Mouse (Mus musculus) ES-Bruce4 (cell line): ENCODE results near the gene Fam234a. TPM values are rescaled to one million over a fixed set of nuclear protein-coding genes. Genes with fewer than 3 reads are reported as not detected.

Experiments used
- H3K27ac ChIP-seq: 2 replicates; pipeline ENCODE4 v1.5.1; 2012; ENCODE audit warnings: low read length, inconsistent platforms; ENCODE audit not compliant: insufficient read depth
- H3K27me3 ChIP-seq: 2 replicates; pipeline ENCODE4 v1.6.1; 2012; ENCODE audit warnings: mild to moderate bottlenecking, low read length, inconsistent platforms; ENCODE audit not compliant: control insufficient read depth, poor library complexity, insufficient read depth, severe bottlenecking
- H3K36me3 ChIP-seq: 2 replicates; pipeline ENCODE4 v1.6.1; 2012; ENCODE audit warnings: inconsistent platforms, mild to moderate bottlenecking, low read length, moderate library complexity; ENCODE audit not compliant: control insufficient read depth, poor library complexity, insufficient read depth, severe bottlenecking
- H3K4me1 ChIP-seq: one replicate; pipeline ENCODE4 v1.8.1; 2011; ENCODE audit warnings: low read length; ENCODE audit not compliant: control insufficient read depth, insufficient read depth
- H3K4me3 ChIP-seq: 2 replicates; pipeline ENCODE4 v1.5.1; 2011; ENCODE audit warnings: low read depth, mild to moderate bottlenecking, low read length
- H3K9ac ChIP-seq: 2 replicates; pipeline ENCODE4 v1.6.1; 2012; ENCODE audit warnings: low read depth, mild to moderate bottlenecking, inconsistent platforms; ENCODE audit not compliant: poor library complexity, severe bottlenecking
- H3K9me3 ChIP-seq: replicated peaks from 2 replicates; pipeline ENCODE4 v1.6.1; 2012; ENCODE audit warnings: mild to moderate bottlenecking, low read length, inconsistent platforms; ENCODE audit not compliant: control insufficient read depth, poor library complexity, insufficient read depth, severe bottlenecking
- CTCF ChIP-seq: IDR thresholded peaks from one replicate; pipeline ENCODE4 v1.8.1; 2011; ENCODE audit warnings: low read depth, low read length
- EP300 ChIP-seq: IDR thresholded peaks from 2 replicates; pipeline ENCODE4 v1.6.1; 2011; ENCODE audit warnings: low read depth, low read length; ENCODE audit not compliant: insufficient read depth
- POLR2A ChIP-seq: IDR thresholded peaks from one replicate; pipeline ENCODE4 v1.8.1; 2011; ENCODE audit warnings: low read length; ENCODE audit not compliant: insufficient read depth
- polyA plus RNA-seq: library from polyadenylated mRNA; stranded (reverse); fragments of >200 nt; gene quantifications from 2 replicates; pipeline ENCODE4 v1.2.4, GENCODE M21; 2011; ENCODE audit warnings: low read depth; ENCODE audit not compliant: missing spikeins, insufficient read depth, insufficient read length

The Fam234a gene
- polyA plus RNA-seq, 1 experiment = 23.7 TPM

- H3K27me3 ChIP-seq = no peaks in the 10 kb centered on the region
- no peak overlapping the region for H3K9ac ChIP-seq
- no peaks in the 10 kb centered on the region for H3K36me3 ChIP-seq
- H3K4me3 ChIP-seq = no peak overlapping the region
- no peaks in the 10 kb centered on the region for H3K9me3 ChIP-seq
- no peaks in the 10 kb centered on the region for H3K4me1 ChIP-seq
- TF ChIP-seq EP300 (no peak), POLR2A (no peak), CTCF (no peak)
- no peak overlapping the region for H3K27ac ChIP-seq
Observed at GRCm38 (mm10) chr17:26221508-26221907, 22.5 kb downstream of the Fam234a start.

- Histone ChIP-seq H3K9me3 (no peaks in the 10 kb centered on the region), H3K27ac (no peak overlapping the region), H3K36me3 (no peaks in the 10 kb centered on the region), H3K4me3 (no peak overlapping the region), H3K4me1 (no peaks in the 10 kb centered on the region), H3K27me3 (no peaks in the 10 kb centered on the region), H3K9ac (no peak overlapping the region)
- TF ChIP-seq POLR2A (no peak), CTCF (no peak), EP300 (no peak)
Observed at GRCm38 (mm10) chr17:26212681-26213080, 31.4 kb downstream of the Fam234a start.

GRCm38 (mm10) chr17:26212241-26212640 lies 31.8 kb downstream of the Fam234a start:
- Histone ChIP-seq H3K9me3 (no peaks in the 10 kb centered on the region), H3K4me3 (no peak overlapping the region), H3K9ac (no peak overlapping the region), H3K27ac (no peak overlapping the region), H3K27me3 (no peaks in the 10 kb centered on the region), H3K36me3 (no peaks in the 10 kb centered on the region), H3K4me1 (no peaks in the 10 kb centered on the region)
- TF ChIP-seq EP300 (no peak), POLR2A (no peak), CTCF (no peak)

- Histone ChIP-seq H3K9ac (no peak within 1 kb of the TSS), H3K4me3 (no peak within 1 kb of the TSS)
- TF ChIP-seq CTCF (no peak), EP300 (no peak), POLR2A (no peak)
Observed at GRCm38 (mm10) chr17:26207686-26208085, 36.4 kb downstream of the Fam234a start, which contains the start of gene Arhgdig. TSS of gene Arhgdig (minus strand) at chr17:26207786.

GRCm38 (mm10) chr17:26206392-26206791 lies 37.6 kb downstream of the Fam234a start:
- no peak overlapping the region for H3K9ac ChIP-seq
- H3K9me3 ChIP-seq = no peaks in the 10 kb centered on the region
- TF ChIP-seq EP300 (no peak), POLR2A (no peak), CTCF (no peak)
- peaks cover 4% of the 10 kb centered on the region for H3K4me1 ChIP-seq
- H3K27me3 ChIP-seq = no peaks in the 10 kb centered on the region
- no peaks in the 10 kb centered on the region for H3K36me3 ChIP-seq
- H3K4me3 ChIP-seq = no peak overlapping the region
- H3K27ac ChIP-seq = no peak overlapping the region

More at GRCm38 (mm10) chr17:26207686-26208085, 36.4 kb downstream of the Fam234a start, which contains the start of gene Arhgdig:
- Histone ChIP-seq H3K36me3 (no peaks in the 10 kb centered on the region), H3K4me1 (peaks cover 3% of the 10 kb centered on the region), H3K27me3 (no peaks in the 10 kb centered on the region), H3K9me3 (no peaks in the 10 kb centered on the region), H3K27ac (no peak within 1 kb of the TSS)

- Histone ChIP-seq H3K4me1 (peaks cover 4% of the 10 kb centered on the region), H3K4me3 (no peak overlapping the region), H3K27me3 (no peaks in the 10 kb centered on the region; the same call in 1 of the 2 replicates)
Observed at GRCm38 (mm10) chr17:26204766-26205165, 39.3 kb downstream of the Fam234a start.

More at GRCm38 (mm10) chr17:26204766-26205165, 39.3 kb downstream of the Fam234a start:
- H3K36me3 ChIP-seq = no peaks in the 10 kb centered on the region
- no peak overlapping the region for H3K27ac ChIP-seq
- H3K9ac ChIP-seq = no peak overlapping the region
- TF ChIP-seq EP300 = no peak
- no peak for TF ChIP-seq POLR2A
- no peak for TF ChIP-seq CTCF
- no peaks in the 10 kb centered on the region for H3K9me3 ChIP-seq
